Mouse (Mus musculus) stomach, postnatal 0 days (tissue): ENCODE measurements around the gene Phldb1.

Experiments used
- CTCF ChIP-seq: IDR thresholded peaks from 2 replicates; pipeline ENCODE4 v1.5.1; 2016; ENCODE audit warnings: antibody characterized with exemption, low read depth, mild to moderate bottlenecking, moderate library complexity
- EP300 ChIP-seq: optimal IDR thresholded peaks from 2 replicates; pipeline ENCODE3; 2016; ENCODE audit warnings: antibody characterized with exemption

DNA sequence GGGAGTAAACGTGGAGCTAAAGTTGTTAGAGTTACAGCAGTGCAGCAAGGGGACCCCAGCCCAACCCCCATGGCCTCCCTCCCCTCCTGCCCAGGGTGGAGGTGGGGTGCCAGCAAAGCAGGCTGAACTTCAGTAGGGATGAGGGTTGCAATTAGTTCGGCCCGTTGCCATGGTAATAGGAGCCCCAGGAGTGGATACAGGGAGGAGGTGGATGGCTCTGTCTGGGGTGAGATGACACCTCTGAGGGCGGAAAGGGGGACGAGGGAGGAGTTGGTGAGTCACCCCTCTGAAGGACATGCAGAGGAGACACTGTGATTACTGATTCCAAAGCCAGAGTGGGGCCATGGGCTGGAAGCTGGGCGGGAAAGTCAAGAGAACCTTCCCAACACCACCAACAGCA, 26.1 kb downstream of the Phldb1 start:
- TF ChIP-seq EP300 (no peak), CTCF (no peak)
